Mouse (Mus musculus): Measurements from ENCODE around the gene Klrc2. TPM values are rescaled to one million over a fixed set of nuclear protein-coding genes. Genes with fewer than 3 reads are reported as not detected.
"Not testable (repeated sequence)": the region's sequence is repeated elsewhere in the genome, so short reads cannot be mapped to it uniquely, and the experiment has no call there.

Gene Klrc2
- 0.09 TPM in 1 of 2 replicates, not detected in the other for polyA plus RNA-seq (2015; fragmentation: Nextera tagmentation; extraction: Ambion mirVana)

GRCm38 (mm10) chr6:129660589-129660988 lies at the start of gene Klrc2:
Gene Klrc2 (minus strand): TSS chr6:129660689.
- not testable (repeated sequence) for H3K9me3 ChIP-seq (replicated peaks); H3K4me2 ChIP-seq; H3K27me3 ChIP-seq; H3K27ac ChIP-seq; ATAC-seq (replicated peaks; ENCODE audit: insufficient number of reproducible peaks, insufficient read depth, low FRiP score, low read depth); H3K36me3 ChIP-seq; H3K4me3 ChIP-seq; H3K4me1 ChIP-seq (replicated peaks); H3K9ac ChIP-seq
- WGBS, result 64% methylated on average over 4 of the region's 4 CpGs

- not testable (repeated sequence) for H3K4me2 ChIP-seq; H3K27me3 ChIP-seq; H3K36me3 ChIP-seq; H3K27ac ChIP-seq; H3K9ac ChIP-seq; H3K4me3 ChIP-seq; H3K4me1 ChIP-seq (replicated peaks); ATAC-seq (replicated peaks; ENCODE audit: insufficient number of reproducible peaks, insufficient read depth, low FRiP score, low read depth); H3K9me3 ChIP-seq (replicated peaks)
- 49% methylated on average over 10 of the region's 10 CpGs for whole genome bisulfite sequencing
These were observed 30.9 kb upstream of the Klrc2 start for GRCm38 (mm10) chr6:129691436-129691835.

GRCm38 (mm10) chr6:129680379-129680778 lies 19.9 kb upstream of the Klrc2 start:
- Histone ChIP-seq H3K4me3 (no peak overlapping the region), H3K9ac (no peak overlapping the region), H3K9me3 (replicated peaks) (no peaks in the 10 kb centered on the region), H3K4me2 (no peak overlapping the region), H3K4me1 (replicated peaks) (no peaks in the 10 kb centered on the region), H3K27ac (no peak overlapping the region), H3K27me3 (no peaks in the 10 kb centered on the region), H3K36me3 (no peaks in the 10 kb centered on the region)
- no peak for ATAC-seq (replicated peaks; ENCODE audit: insufficient number of reproducible peaks, insufficient read depth, low FRiP score, low read depth)
- 39% methylated on average over 1 of the region's 1 CpGs for WGBS

GRCm38 (mm10) chr6:129678873-129679272 lies 18.4 kb upstream of the Klrc2 start, which contains the start of gene Klrc1:
Gene Klrc1 (minus strand): TSS chr6:129678973.
- H3K9ac ChIP-seq, result no peak within 1 kb of the TSS
- no peak within 1 kb of the TSS for H3K4me3 ChIP-seq
- 71% methylated on average over 3 of the region's 3 CpGs for WGBS
- H3K36me3 ChIP-seq, result no peaks in the 10 kb centered on the region
- no peaks in the 10 kb centered on the region for H3K27me3 ChIP-seq
- no peak within 1 kb of the TSS for H3K4me2 ChIP-seq
- no peak within 1 kb of the TSS for H3K27ac ChIP-seq
- H3K9me3 ChIP-seq (replicated peaks), result no peaks in the 10 kb centered on the region
- no peak for ATAC-seq (replicated peaks; ENCODE audit: insufficient number of reproducible peaks, insufficient read depth, low FRiP score, low read depth)
- no peaks in the 10 kb centered on the region for H3K4me1 ChIP-seq (replicated peaks)

GRCm38 (mm10) chr6:129661301-129661700 lies 812 bp upstream of the Klrc2 start:
- not testable (repeated sequence) for ATAC-seq (replicated peaks; ENCODE audit: insufficient number of reproducible peaks, insufficient read depth, low FRiP score, low read depth); H3K9ac ChIP-seq; H3K27ac ChIP-seq; H3K9me3 ChIP-seq (replicated peaks); H3K4me1 ChIP-seq (replicated peaks); H3K27me3 ChIP-seq; H3K4me2 ChIP-seq; H3K36me3 ChIP-seq; H3K4me3 ChIP-seq
- no CpG with 5 or more reads among the region's 3 CpGs for WGBS

GRCm38 (mm10) chr6:129644054-129644453 lies 16.4 kb downstream of the Klrc2 start:
- not testable (repeated sequence) for H3K4me1 ChIP-seq (replicated peaks); H3K9ac ChIP-seq; H3K4me3 ChIP-seq; ATAC-seq (replicated peaks; ENCODE audit: insufficient number of reproducible peaks, insufficient read depth, low FRiP score, low read depth); H3K27ac ChIP-seq; H3K27me3 ChIP-seq; H3K36me3 ChIP-seq; H3K4me2 ChIP-seq; H3K9me3 ChIP-seq (replicated peaks)
- 83% methylated on average over 1 of the region's 3 CpGs for WGBS

GRCm38 (mm10) chr6:129643237-129643636 lies 17.3 kb downstream of the Klrc2 start, which contains the start of gene Klrc3:
Gene Klrc3 (minus strand): TSS chr6:129643337.
- not testable (repeated sequence) for H3K36me3 ChIP-seq; H3K27ac ChIP-seq; H3K4me2 ChIP-seq; H3K4me3 ChIP-seq; H3K4me1 ChIP-seq (replicated peaks); H3K9me3 ChIP-seq (replicated peaks); ATAC-seq (replicated peaks; ENCODE audit: insufficient number of reproducible peaks, insufficient read depth, low FRiP score, low read depth); H3K27me3 ChIP-seq; H3K9ac ChIP-seq
- WGBS, result 78% methylated on average over 3 of the region's 3 CpGs

GRCm38 (mm10) chr6:129631046-129631445 lies 29.4 kb downstream of the Klrc2 start:
- not testable (repeated sequence) for H3K4me2 ChIP-seq; H3K9ac ChIP-seq; ATAC-seq (replicated peaks; ENCODE audit: insufficient number of reproducible peaks, insufficient read depth, low FRiP score, low read depth); H3K36me3 ChIP-seq; H3K27me3 ChIP-seq; H3K4me1 ChIP-seq (replicated peaks); H3K27ac ChIP-seq; H3K4me3 ChIP-seq; H3K9me3 ChIP-seq (replicated peaks)
- WGBS, result 76% methylated on average over 2 of the region's 2 CpGs

GRCm38 (mm10) chr6:129623735-129624134 lies 36.8 kb downstream of the Klrc2 start, which contains the start of gene Klrk1:
Gene Klrk1 (minus strand): TSS chr6:129623864.
- no peak within 1 kb of the TSS for H3K9ac ChIP-seq
- 69% methylated on average over 4 of the region's 4 CpGs for WGBS
- H3K9me3 ChIP-seq (replicated peaks), result no peaks in the 10 kb centered on the region
- no peaks in the 10 kb centered on the region for H3K27me3 ChIP-seq
- H3K27ac ChIP-seq, result no peak within 1 kb of the TSS
- no peak for ATAC-seq (replicated peaks; ENCODE audit: insufficient number of reproducible peaks, insufficient read depth, low FRiP score, low read depth)
- no peaks in the 10 kb centered on the region for H3K4me1 ChIP-seq (replicated peaks)
- H3K4me2 ChIP-seq, result no peak within 1 kb of the TSS
- H3K4me3 ChIP-seq, result no peak within 1 kb of the TSS
- no peaks in the 10 kb centered on the region for H3K36me3 ChIP-seq

- ATAC-seq (replicated peaks; ENCODE audit: insufficient number of reproducible peaks, insufficient read depth, low FRiP score, low read depth), result no peak
These were observed 52.1 kb downstream of the Klrc2 start for GRCm38 (mm10) chr6:129608372-129608771.

More at GRCm38 (mm10) chr6:129608372-129608771, 52.1 kb downstream of the Klrc2 start:
- H3K4me3 ChIP-seq, result no peak overlapping the region
- no peak overlapping the region for H3K9ac ChIP-seq
- no peak overlapping the region for H3K4me2 ChIP-seq
- H3K9me3 ChIP-seq (replicated peaks), result no peaks in the 10 kb centered on the region
- H3K27me3 ChIP-seq, result no peaks in the 10 kb centered on the region
- no peaks in the 10 kb centered on the region for H3K4me1 ChIP-seq (replicated peaks)
- no peaks in the 10 kb centered on the region for H3K36me3 ChIP-seq
- H3K27ac ChIP-seq, result no peak overlapping the region

Data from heart, embryonic 15.5 days (tissue).